20 mouse cellular contexts compared by ENCODE assay signal in genomic region chr9:114678576-114678975, GRCm38 (mm10). TPM values are rescaled to one million over a fixed set of nuclear protein-coding genes. Genes with fewer than 3 reads are reported as not detected.
A peak's percentile ranks its signal among the peaks of the same experiment; 100 is the strongest.
DNase-seq lines count a peak whose midpoint lies in the region; ATAC-seq and TF ChIP-seq lines count a peak whose summit lies in the region.
"Had no signal": no experiment of that assay in that cellular context is flagged by ENCODE, and none has a peak within 500 bp of the region (broad histone marks: within the 10 kb centered on the region; RNA-seq: fewer than 3 reads in every experiment).

No protein-coding gene starts in this region.

- no peaks in the 10 kb centered on the region for H3K9me3 ChIP-seq in liver, embryonic 12.5 days (replicated peaks)
- H3K9me3 ChIP-seq: forebrain, embryonic 15.5 days; G1E; heart, embryonic 12.5 days; midbrain, embryonic 13.5 days had no signal

- TF ChIP-seq CTCF in liver, adult 2 months (IDR thresholded peaks at IDR 0.05; ENCODE audit: low read depth, low read length), result no peak

- 66% methylated on average over 5 of the region's 5 CpGs for WGBS in liver, adult 2 months
- 52% methylated on average over 5 of the region's 5 CpGs for WGBS in liver, embryonic 12.5 days (ENCODE audit: insufficient replicate concordance)

- H3K27ac ChIP-seq in liver, adult 2 months (replicated peaks; ENCODE audit: insufficient read depth, low read depth, low read length), result no peak overlapping the region
- H3K27ac ChIP-seq in liver, embryonic 12.5 days, result no peak overlapping the region
- H3K27ac ChIP-seq: forebrain, embryonic 15.5 days; heart, adult 2 months; hindbrain, embryonic 14.5 days; midbrain, embryonic 13.5 days had no signal

- no peaks in the 10 kb centered on the region for H3K79me2 ChIP-seq in liver, adult 2 months (ENCODE audit: control insufficient read depth, insufficient read depth, low read length)

- no peaks in the 10 kb centered on the region for H3K4me1 ChIP-seq in liver, adult 2 months (ENCODE audit: control insufficient read depth, insufficient read depth, low read length)
- no peaks in the 10 kb centered on the region for H3K4me1 ChIP-seq in liver, embryonic 12.5 days

- H3K36me3 ChIP-seq in liver, adult 2 months (ENCODE audit: control insufficient read depth, insufficient read depth, low read length), result no peaks in the 10 kb centered on the region
- no peaks in the 10 kb centered on the region for H3K36me3 ChIP-seq in liver, embryonic 12.5 days
- H3K36me3 ChIP-seq: forebrain, embryonic 15.5 days; G1E; heart, embryonic 12.5 days; midbrain, embryonic 13.5 days had no signal

- H3K27me3 ChIP-seq in liver, adult 2 months (ENCODE audit: control insufficient read depth, insufficient read depth, low read length), result no peaks in the 10 kb centered on the region
- H3K27me3 ChIP-seq in liver, embryonic 12.5 days (replicated peaks), result peaks cover 7% of the 10 kb centered on the region
- H3K27me3 ChIP-seq: forebrain, embryonic 15.5 days; heart, embryonic 12.5 days; midbrain, embryonic 13.5 days had no signal

- H3K9ac ChIP-seq in liver, adult 2 months (ENCODE audit: low read depth, low read length), result no peak overlapping the region
- H3K9ac ChIP-seq in liver, embryonic 12.5 days, result no peak overlapping the region
- H3K9ac ChIP-seq: forebrain, embryonic 15.5 days; heart, embryonic 12.5 days; hindbrain, embryonic 14.5 days; midbrain, embryonic 13.5 days had no signal

- peak; percentile 71 for DNase-seq in liver, adult 2 months (ENCODE audit: extremely low read depth, low read depth, low spot score)
- DNase-seq in 3T3-L1 (ENCODE audit: low read depth, low spot score) (peak; percentile 64), adipocyte (ENCODE audit: low spot score) (peak; percentile 33)
- DNase-seq in left cerebral cortex, adult 11 months (ENCODE audit: low spot score), result no peak
- DNase-seq in gastrocnemius, postnatal 4 days (ENCODE audit: low spot score in 2 of 2), result no peak
- DNase-seq: adrenal gland, postnatal 36 days; heart, adult 2 months; kidney, adult 9 months; kidney, postnatal 10 days; layer of hippocampus, postnatal 36 days; liver; thymus, postnatal 4 days had no signal

- H3K4me3 ChIP-seq in liver, adult 2 months (ENCODE audit: insufficient read depth, low read depth, low read length), result no peak overlapping the region
- no peak overlapping the region for H3K4me3 ChIP-seq in liver, embryonic 12.5 days
- H3K4me3 ChIP-seq: forebrain, embryonic 15.5 days; heart, adult 2 months; heart, embryonic 12.5 days; midbrain, embryonic 13.5 days had no signal

- H3K4me2 ChIP-seq in liver, embryonic 12.5 days, result no peak overlapping the region
- H3K4me2 ChIP-seq: forebrain, embryonic 15.5 days; heart, embryonic 12.5 days; hindbrain, embryonic 14.5 days; midbrain, embryonic 13.5 days had no signal

- ATAC-seq in liver, embryonic 12.5 days, result no peak
- ATAC-seq in megakaryocyte progenitor cell, adult 5-6 weeks (replicated peaks; ENCODE audit: poor library complexity), result peak; percentile 83
- ATAC-seq: forebrain, embryonic 15.5 days; intestine, postnatal 0 days; midbrain, embryonic 13.5 days had no signal

- no peak for TF ChIP-seq POLR2A in liver, adult 2 months (IDR thresholded peaks at IDR 0.05; ENCODE audit: extremely low read depth, insufficient read depth, low read length)

RNA-seq across cellular contexts. Expression of gene Dync1li1, which starts 10.0 kb away (rescaled TPM):
- total RNA-seq in liver, adult 2 months (2014; rRNA removed), result 15.7 and 16.1 TPM in 2 replicates
- polyA plus RNA-seq in liver, adult 2 months (2012; rRNA removed), result 4.3 and 4.5 TPM in 2 replicates
- polyA plus RNA-seq in liver, embryonic 12.5 days (2016; fragmentation: Nextera tagmentation; extraction: Ambion mirVana), result 37.7 and 41.3 TPM in 2 replicates
- total RNA-seq in megakaryocyte progenitor cell, adult 5-6 weeks (2015), result 28.5 and 29.1 TPM in 2 replicates
- total RNA-seq in megakaryocyte progenitor cell, adult 5-6 weeks (2017), result 47.4 and 50.9 TPM in 2 replicates
- 10 to 100 TPM; 44.3 to 46.6 TPM for total RNA-seq in gastrocnemius, postnatal 4 days (2021)

RNA-seq across cellular contexts. Expression of gene Cnot10, which starts 38.6 kb away (rescaled TPM):
- total RNA-seq in liver, adult 2 months (2014; rRNA removed), result 15.2 and 15.4 TPM in 2 replicates
- polyA plus RNA-seq in liver, adult 2 months (2012; rRNA removed), result 9.4 and 10.7 TPM in 2 replicates
- polyA plus RNA-seq in liver, embryonic 12.5 days (2016; fragmentation: Nextera tagmentation; extraction: Ambion mirVana), result 35.8 and 38.9 TPM in 2 replicates
- total RNA-seq in megakaryocyte progenitor cell, adult 5-6 weeks (2015), result 23.3 and 23.7 TPM in 2 replicates
- 48.1 and 55.7 TPM in 2 replicates for total RNA-seq in megakaryocyte progenitor cell, adult 5-6 weeks (2017)
- total RNA-seq in gastrocnemius, postnatal 4 days (2021), result 10 to 100 TPM; 31.3 to 37.0 TPM

RNA-seq across cellular contexts. Expression of gene Cmtm6, which starts 52.3 kb away (rescaled TPM):
- 56.0 and 58.8 TPM in 2 replicates for total RNA-seq in liver, adult 2 months (2014; rRNA removed)
- polyA plus RNA-seq in liver, adult 2 months (2012; rRNA removed), result 54.7 and 69.0 TPM in 2 replicates
- 26.0 and 29.1 TPM in 2 replicates for polyA plus RNA-seq in liver, embryonic 12.5 days (2016; fragmentation: Nextera tagmentation; extraction: Ambion mirVana)
- 29.1 and 31.1 TPM in 2 replicates for total RNA-seq in megakaryocyte progenitor cell, adult 5-6 weeks (2015)
- total RNA-seq in megakaryocyte progenitor cell, adult 5-6 weeks (2017), result 43.1 and 46.2 TPM in 2 replicates
- total RNA-seq in gastrocnemius, postnatal 4 days (2021), result 10 to 100 TPM; 22.0 to 22.4 TPM

Comparison
In these comparisons a context has a peak if more than half of its experiments do, and no peak if none do; other contexts are left out.
1. DNase-seq: peak in liver, adult 2 months (single experiment), 3T3-L1 (single experiment) and adipocyte (single experiment); none in left cerebral cortex, adult 11 months (single experiment) and gastrocnemius, postnatal 4 days (0 of 2).